Mouse (Mus musculus): ENCODE data around the gene Gm14410.
"Not testable (repeated sequence)": the region's sequence is repeated elsewhere in the genome, so short reads cannot be mapped to it uniquely, and the experiment has no call there.

Gene Gm14410

GRCm38 (mm10) chr2:177206341-177206740, at the start of gene Gm14410:
Gene Gm14410, minus strand, starts transcription at chr2:177206421.
- DNase-seq (ENCODE audit: low read depth, low spot score), result not testable (repeated sequence)

- DNase-seq (ENCODE audit: low read depth, low spot score), result not testable (repeated sequence)
Observed at GRCm38 (mm10) chr2:177247449-177247848, 41.2 kb upstream of the Gm14410 start.

GRCm38 (mm10) chr2:177230461-177230860, 24.2 kb upstream of the Gm14410 start:
- not testable (repeated sequence) for DNase-seq (ENCODE audit: low read depth, low spot score)

- not testable (repeated sequence) for DNase-seq (ENCODE audit: low read depth, low spot score)
Observed at GRCm38 (mm10) chr2:177172749-177173148, 33.5 kb downstream of the Gm14410 start.
